Mouse (Mus musculus) heart, adult 2 months (tissue): Measurements from ENCODE around the gene Tshr. TPM values are rescaled to one million over a fixed set of nuclear protein-coding genes. Genes with fewer than 3 reads are reported as not detected.

ENCODE experiments used
- DNase-seq, 2 experiments: peaks; one replicate each; pipeline ENCODE4 v3.0.0; 2021
- H3K27ac ChIP-seq: fragments of 200-600 bp; 2 replicates; pipeline ENCODE4 v1.8.1; 2022
- H3K27me3 ChIP-seq: fragments of 200-500 bp; 2 replicates; pipeline ENCODE4 v1.6.1; 2012; ENCODE audit warnings: mild to moderate bottlenecking, low read length, inconsistent platforms, mixed read lengths; ENCODE audit not compliant: control insufficient read depth, insufficient read depth
- H3K36me3 ChIP-seq: fragments of 200-500 bp; 2 replicates; pipeline ENCODE4 v1.6.1; 2012; ENCODE audit warnings: low read length, inconsistent platforms; ENCODE audit not compliant: control insufficient read depth, insufficient read depth
- H3K4me1 ChIP-seq: fragments of 200-500 bp; 2 replicates; pipeline ENCODE4 v1.6.1; 2011; ENCODE audit warnings: low read length; ENCODE audit not compliant: control insufficient read depth, insufficient read depth
- H3K4me3 ChIP-seq: fragments of 200-600 bp; 2 replicates; pipeline ENCODE4 v1.8.1; 2022
- H3K79me2 ChIP-seq: fragments of 200-500 bp; replicated peaks from 2 replicates; pipeline ENCODE4 v1.6.1; 2012; ENCODE audit warnings: mild to moderate bottlenecking, inconsistent platforms, low read length, moderate library complexity, mixed read lengths; ENCODE audit not compliant: control insufficient read depth, insufficient read depth
- H3K9ac ChIP-seq: fragments of 200-500 bp; 2 replicates; pipeline ENCODE4 v1.6.1; 2012; ENCODE audit warnings: low read depth, mild to moderate bottlenecking, control low read depth, inconsistent platforms, low read length, mixed read lengths
- CTCF ChIP-seq: fragments of 200-600 bp; IDR thresholded peaks from 2 replicates; pipeline ENCODE4 v1.8.1; 2022; ENCODE audit warnings: antibody characterized with exemption, mild to moderate bottlenecking, moderate library complexity
- EP300 ChIP-seq: fragments of 200-500 bp; IDR thresholded peaks from 2 replicates; pipeline ENCODE4 v1.6.1; 2011; ENCODE audit warnings: low read depth, low read length, control low read depth; ENCODE audit not compliant: insufficient read depth
- POLR2A ChIP-seq: fragments of 200-500 bp; IDR thresholded peaks from 2 replicates; pipeline ENCODE4 v1.6.1; 2011; ENCODE audit warnings: mild to moderate bottlenecking, low read depth, low read length, control low read depth; ENCODE audit not compliant: insufficient read depth
- WGBS: fragments of 180-500 bp; shearing (Covaris S2); methylation state at CpG from one replicate; pipeline ENCODE4 v1.1.7; 2018; 5-methylcytosine and 5-hydroxymethylcytosine counted together
- intact Hi-C: fragments of 180-260 bp; cut with DNase I; formaldehyde crosslinking; loops from one replicate; pipeline ENCODE4 v1.15.1; 2025
- polyA plus RNA-seq: library from polyadenylated mRNA; depleted of rRNA; stranded (reverse); fragments of >200 nt; gene quantifications from 2 replicates; pipeline ENCODE4 v1.2.3, GENCODE M21; 2012; rRNA removed
- total RNA-seq, 2 experiments: library from RNA; stranded (reverse); gene quantifications; 2 replicates each; pipeline ENCODE4 v1.2.3; 2021

The Tshr gene
- total and polyA plus RNA-seq, 3 experiments, result 0.16 to 0.45 (median 0.41) TPM

DNA sequence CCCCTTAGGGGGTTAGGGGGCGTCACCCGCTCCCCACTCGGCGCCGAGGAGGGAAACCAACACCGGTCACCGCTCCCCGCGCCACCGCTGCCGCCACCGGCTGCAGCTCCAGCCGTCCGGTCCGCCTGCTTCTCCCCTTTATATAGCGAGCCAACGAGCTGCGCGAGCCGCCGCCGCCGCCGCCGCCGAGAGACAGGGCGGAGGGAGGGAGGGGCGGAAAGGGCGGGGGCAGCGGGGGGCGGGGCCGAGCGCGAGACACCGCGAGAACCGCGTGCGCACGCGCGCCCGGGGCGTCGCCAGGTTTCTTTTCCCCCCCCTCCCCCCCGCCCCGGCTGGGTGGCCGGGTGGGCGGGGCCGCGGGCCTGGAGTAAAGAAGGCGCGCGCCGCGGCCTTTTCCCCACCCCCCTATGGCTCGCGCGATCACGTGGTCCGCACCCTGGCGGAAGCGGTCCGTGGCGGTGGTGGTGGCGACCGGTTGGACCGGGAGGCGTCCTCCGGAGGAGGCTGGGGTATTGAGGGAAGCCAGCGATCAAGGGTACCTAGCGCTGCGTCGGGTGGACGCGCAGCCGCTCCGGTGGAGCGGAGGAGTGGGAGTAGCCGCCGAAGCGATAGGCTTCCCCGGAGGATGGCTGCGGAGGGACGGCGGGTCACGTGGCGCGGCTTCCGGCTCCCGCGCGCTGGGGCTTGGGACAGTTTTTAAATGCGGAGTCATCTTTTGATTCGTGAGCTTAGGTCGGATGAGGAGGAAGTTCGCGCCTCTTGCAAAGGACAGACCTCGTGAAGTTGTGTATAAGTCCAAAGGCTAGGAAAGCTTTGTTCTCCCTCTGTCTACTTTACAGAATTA, 205.7 kb downstream of the Tshr start, which contains the start of gene Gtf2a1:
TSS of gene Gtf2a1 (minus strand) at position 641 of the 844 bp plus-strand sequence.
- under 1% methylated on average over 84 of the region's 99 CpGs for WGBS
- no peaks in the 10 kb centered on the region for H3K79me2 ChIP-seq
- H3K27me3 ChIP-seq, result no peaks in the 10 kb centered on the region
- peak within 1 kb of the TSS; percentile 96 for H3K4me3 ChIP-seq
- peaks cover 8% of the 10 kb centered on the region for H3K36me3 ChIP-seq
- DNase-seq, result peak; percentile 96 to 97
- TF ChIP-seq EP300, result peak; percentile 55; the same call in 1 of the 2 replicates
- 0 out of 2 replicates have a peak, but pooled peaks have one; percentile 7 for TF ChIP-seq CTCF
- peak; percentile 95 for TF ChIP-seq POLR2A
- peak within 1 kb of the TSS; percentile 99 for H3K27ac ChIP-seq
- intact Hi-C loops, result loop anchor here (5.0 kb wide), 2 partner anchors 208 to 257 kb away; partner anchors contain the start of genes Cep128, Sel1l and Tshr
- H3K9ac ChIP-seq, result peak within 1 kb of the TSS; percentile 98
- H3K4me1 ChIP-seq, result peaks cover 4% of the 10 kb centered on the region

DNA sequence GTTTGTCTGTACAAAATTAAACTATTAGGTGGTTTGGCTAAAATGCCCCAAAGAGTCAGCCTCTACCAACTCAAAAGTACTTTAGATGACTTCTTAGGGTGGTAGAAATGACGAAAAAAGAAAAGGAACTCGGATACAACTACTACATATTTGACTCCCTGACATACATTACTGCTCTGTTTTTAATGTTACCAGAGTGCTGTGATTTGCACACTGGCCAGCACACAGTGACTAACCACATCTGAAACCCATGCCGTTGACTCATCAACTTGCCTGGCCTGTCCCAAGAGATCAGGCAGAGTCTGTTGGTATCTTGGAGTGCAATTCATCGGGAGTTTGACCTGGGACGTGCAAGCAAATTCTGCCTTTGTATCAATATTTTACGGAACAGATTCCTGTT, 206.4 kb downstream of the Tshr start:
- Histone ChIP-seq H3K79me2 (no peaks in the 10 kb centered on the region), H3K4me3 (peak overlapping the region; percentile 96), H3K27me3 (no peaks in the 10 kb centered on the region), H3K27ac (peak overlapping the region; percentile 99), H3K4me1 (peaks cover 4% of the 10 kb centered on the region), H3K36me3 (peaks cover 8% of the 10 kb centered on the region), H3K9ac (peak overlapping the region; percentile 79)
- WGBS, result 15% methylated on average over 6 of the region's 6 CpGs
- TF ChIP-seq EP300, result no peak
- TF ChIP-seq CTCF, result no peak
- no peak for TF ChIP-seq POLR2A
- intact Hi-C loops, result loop anchor here (5.0 kb wide), 1 partner anchor 208 kb away; the partner anchor contains the start of genes Cep128 and Tshr
- DNase-seq, result peak; percentile 35

DNA sequence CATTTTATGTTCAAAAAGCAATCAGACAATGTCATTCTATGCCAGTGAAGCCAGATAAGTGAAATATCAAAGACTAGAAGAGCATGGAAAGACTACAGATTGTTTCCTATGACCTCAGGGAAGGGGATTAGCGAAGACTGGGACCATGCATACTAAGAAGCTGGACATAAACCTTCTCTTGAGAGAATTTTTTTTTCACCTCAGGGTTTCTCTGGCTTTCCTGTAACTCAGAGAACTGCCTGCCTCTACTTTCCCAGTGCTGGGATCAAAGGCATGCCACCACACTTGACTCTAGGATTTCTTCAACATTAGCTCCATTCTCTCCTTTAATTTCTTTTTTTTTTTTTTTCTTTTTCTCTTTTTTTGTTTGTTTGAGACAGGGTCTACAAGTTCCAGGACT, 206.8 kb downstream of the Tshr start:
- intact Hi-C loops, result loop anchor here (5.0 kb wide), 1 partner anchor 209 kb away; the partner anchor contains the start of genes Cep128 and Tshr
- TF ChIP-seq EP300, result no peak
- no peak for TF ChIP-seq POLR2A
- no peak for TF ChIP-seq CTCF
- Histone ChIP-seq H3K27me3 (no peaks in the 10 kb centered on the region), H3K27ac (peak overlapping the region; percentile 99), H3K9ac (no peak overlapping the region), H3K4me1 (peaks cover 4% of the 10 kb centered on the region), H3K4me3 (no peak overlapping the region; the same call in 1 of the 2 replicates), H3K79me2 (no peaks in the 10 kb centered on the region), H3K36me3 (peaks cover 8% of the 10 kb centered on the region)
- DNase-seq, result no peak
- WGBS, result 87% methylated on average over 1 of the region's 1 CpGs

DNA sequence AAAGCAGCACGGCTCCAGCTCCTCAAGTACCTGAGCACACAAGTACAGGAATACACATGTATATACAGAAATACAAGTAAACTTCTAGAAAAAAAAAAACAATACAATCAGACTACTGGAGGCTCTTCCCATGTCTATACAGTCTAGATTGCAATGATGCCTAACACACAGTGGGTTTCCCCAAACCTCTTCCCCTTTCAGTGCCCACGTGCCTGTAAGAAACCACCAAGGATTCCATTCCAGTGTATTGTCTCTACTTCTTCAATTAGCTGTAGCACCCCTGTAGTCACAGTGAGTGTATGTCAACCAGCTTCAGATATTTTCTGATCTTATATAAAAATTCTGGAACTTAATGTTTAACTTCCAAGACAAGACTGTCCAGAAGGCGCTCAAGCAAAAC, 207.8 kb downstream of the Tshr start:
- H3K27ac ChIP-seq, result no peak overlapping the region
- H3K9ac ChIP-seq, result no peak overlapping the region
- 93% methylated on average over 3 of the region's 3 CpGs for WGBS
- no peaks in the 10 kb centered on the region for H3K79me2 ChIP-seq
- H3K4me3 ChIP-seq, result no peak overlapping the region
- peaks cover 4% of the 10 kb centered on the region for H3K4me1 ChIP-seq
- intact Hi-C loops, result loop anchor here (5.0 kb wide), 1 partner anchor 210 kb away; the partner anchor contains the start of genes Cep128 and Tshr
- no peak for DNase-seq
- H3K27me3 ChIP-seq, result no peaks in the 10 kb centered on the region
- no peak for TF ChIP-seq CTCF
- no peak for TF ChIP-seq POLR2A
- TF ChIP-seq EP300, result no peak
- H3K36me3 ChIP-seq, result peaks cover 6% of the 10 kb centered on the region

Other genes with a start within 250 kb of the Tshr start
- gene Cep128, start 154 bp upstream of the Tshr start, total RNA-seq, result 10 to 100 TPM; 10.0 to 11.0 TPM
- 8.7 and 17.2 TPM in 2 replicates for gene Cep128, start 154 bp upstream of the Tshr start, polyA plus RNA-seq
- 10 to 100 TPM; 25.3 to 28.3 TPM for gene Gtf2a1, start 205.9 kb downstream of the Tshr start, total RNA-seq
- gene Gtf2a1, start 205.9 kb downstream of the Tshr start, polyA plus RNA-seq, result 9.1 and 12.3 TPM in 2 replicates